Mouse (Mus musculus) intestine, embryonic 15.5 days (tissue): ENCODE measurements at regions not wholly inside any gene's neighbourhood (a gene's known extent, or its start where the extent isn't known, plus 50 kb on each side); places are given as distances from the start of the nearest gene placed in this dataset.

Experiments used
- ATAC-seq: fragments of 200-750 bp; cut with Nextera tagmentation; 2 replicates; pipeline ENCODE4 v1.8.0; 2017; ENCODE audit warnings: moderate TSS enrichment, moderate library complexity
- H3K27ac ChIP-seq: fragments of 300-500 bp; sonication (generic); 2 replicates; pipeline ENCODE4 v1.5.1; 2015; ENCODE audit warnings: mild to moderate bottlenecking, inconsistent platforms
- H3K27me3 ChIP-seq: fragments of 300-500 bp; sonication (generic); replicated peaks from 2 replicates; pipeline ENCODE4 v1.6.1; 2015; ENCODE audit warnings: inconsistent platforms
- H3K36me3 ChIP-seq: fragments of 300-500 bp; sonication (generic); 2 replicates; pipeline ENCODE4 v1.6.1; 2015; ENCODE audit warnings: inconsistent platforms
- H3K4me1 ChIP-seq: fragments of 300-500 bp; sonication (generic); replicated peaks from 2 replicates; pipeline ENCODE4 v1.6.1; 2015; ENCODE audit warnings: inconsistent platforms
- H3K4me2 ChIP-seq: fragments of 300-500 bp; sonication (generic); replicated peaks from 2 replicates; pipeline ENCODE4 v1.6.1; 2015; ENCODE audit warnings: mild to moderate bottlenecking, inconsistent platforms
- H3K4me3 ChIP-seq: fragments of 300-500 bp; sonication (generic); replicated peaks from 2 replicates; pipeline ENCODE4 v1.5.1; 2015; ENCODE audit warnings: inconsistent platforms
- H3K9ac ChIP-seq: fragments of 300-500 bp; sonication (generic); 2 replicates; pipeline ENCODE4 v1.6.1; 2015; ENCODE audit warnings: inconsistent platforms
- H3K9me3 ChIP-seq: fragments of 300-500 bp; sonication (generic); 2 replicates; pipeline ENCODE4 v1.6.1; 2016; ENCODE audit warnings: inconsistent platforms
- WGBS: fragments of 180-500 bp; shearing (Covaris S2); methylation state at CpG from one replicate; pipeline ENCODE4 v1.1.7; 2015; 5-methylcytosine and 5-hydroxymethylcytosine counted together

DNA sequence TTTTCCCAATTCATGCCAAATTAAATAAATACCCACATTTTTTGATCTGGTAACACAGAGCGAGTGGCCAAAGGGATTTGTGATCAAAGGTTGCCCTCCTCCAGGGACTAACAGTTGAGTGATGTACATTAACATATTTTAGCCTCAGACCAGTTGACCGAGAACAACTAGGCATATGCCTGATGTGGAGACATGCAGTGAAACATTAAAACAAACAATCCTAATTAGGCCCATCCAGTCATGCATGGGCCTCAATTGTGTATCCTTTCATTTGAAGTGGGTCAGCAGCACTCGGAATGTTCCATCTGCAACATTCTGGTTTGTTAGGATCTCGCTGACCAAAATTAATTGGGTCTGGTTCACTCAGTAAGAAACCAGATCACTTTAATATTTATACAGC, 199.4 kb upstream of the Pik3r1 start:
- Histone ChIP-seq H3K4me3 (no peak overlapping the region), H3K9ac (no peak overlapping the region), H3K36me3 (no peaks in the 10 kb centered on the region), H3K4me1 (no peaks in the 10 kb centered on the region), H3K27ac (no peak overlapping the region), H3K9me3 (no peaks in the 10 kb centered on the region), H3K4me2 (no peak overlapping the region), H3K27me3 (no peaks in the 10 kb centered on the region)
- ATAC-seq, result no peak
- 65% methylated on average over 4 of the region's 4 CpGs for WGBS

DNA sequence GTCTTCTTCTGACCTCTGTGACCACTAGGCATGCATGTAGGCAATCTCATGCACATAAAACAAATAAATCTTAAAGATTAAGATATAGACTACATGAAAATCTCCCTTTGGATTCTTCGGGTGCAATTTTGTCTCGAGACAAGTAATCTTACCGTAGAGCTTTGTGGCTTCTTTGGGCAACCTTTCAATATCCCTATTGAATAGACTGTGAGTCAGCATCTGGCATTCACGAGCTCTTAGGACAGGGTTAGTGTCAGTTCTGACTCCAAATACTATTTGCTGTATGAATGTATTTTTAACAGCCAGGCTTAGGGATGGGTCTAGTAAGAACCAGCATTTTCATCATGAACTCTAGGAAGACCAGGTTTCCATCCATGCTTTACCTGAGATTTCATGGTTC, 208.7 kb upstream of the Pik3r1 start:
- Histone ChIP-seq H3K9ac (no peak overlapping the region), H3K4me1 (no peaks in the 10 kb centered on the region), H3K4me2 (no peak overlapping the region), H3K27me3 (no peaks in the 10 kb centered on the region), H3K9me3 (no peaks in the 10 kb centered on the region), H3K36me3 (no peaks in the 10 kb centered on the region), H3K27ac (no peak overlapping the region), H3K4me3 (no peak overlapping the region)
- ATAC-seq, result no peak
- WGBS, result 91% methylated on average over 4 of the region's 4 CpGs

GRCm38 (mm10) chr13:101980171-101980835, 212.3 kb upstream of the Pik3r1 start:
- Histone ChIP-seq H3K4me2 (no peak overlapping the region), H3K36me3 (no peaks in the 10 kb centered on the region), H3K4me3 (no peak overlapping the region), H3K4me1 (no peaks in the 10 kb centered on the region), H3K9ac (no peak overlapping the region), H3K27me3 (no peaks in the 10 kb centered on the region), H3K27ac (no peak overlapping the region), H3K9me3 (no peaks in the 10 kb centered on the region)
- ATAC-seq, result no peak
- 71% methylated on average over 4 of the region's 4 CpGs for WGBS

DNA sequence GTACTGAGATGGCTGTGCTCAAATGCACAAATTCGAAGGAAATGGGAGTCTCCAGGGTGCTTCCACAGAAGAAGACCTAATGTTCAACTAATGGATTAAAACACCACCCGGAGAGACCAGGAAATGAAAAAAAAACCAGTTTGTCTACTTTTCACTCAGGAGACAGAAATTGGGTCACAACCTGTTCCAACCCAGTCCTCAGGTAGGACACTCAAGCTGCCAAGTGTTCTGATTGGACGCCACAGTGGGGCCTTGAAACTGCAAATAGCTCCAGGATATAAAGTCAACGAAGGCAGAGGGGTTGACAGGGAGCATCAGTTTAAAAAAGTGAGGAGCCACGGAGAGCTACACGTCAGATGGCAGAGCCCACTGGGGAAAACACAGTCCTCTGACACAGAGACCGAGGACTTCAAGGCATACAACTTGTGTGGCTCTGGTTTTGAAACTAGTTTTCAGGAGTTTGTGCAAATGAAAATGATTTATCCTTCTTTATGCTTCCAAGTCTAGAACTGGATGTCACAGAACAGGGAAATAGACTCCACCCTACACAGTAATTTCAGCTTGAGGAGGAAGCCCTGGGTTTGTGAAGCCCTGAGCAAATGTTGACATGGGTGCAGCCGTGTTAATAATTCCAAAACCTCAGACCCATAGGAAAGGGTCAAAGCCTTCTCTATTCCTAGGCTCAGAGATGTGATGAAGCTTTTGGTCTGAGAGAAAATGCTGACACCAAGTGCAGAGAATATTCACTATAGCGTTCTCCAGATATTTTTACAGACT, 220.8 kb upstream of the Pik3r1 start:
- Histone ChIP-seq H3K4me2 (no peak overlapping the region), H3K27ac (no peak overlapping the region), H3K27me3 (no peaks in the 10 kb centered on the region), H3K36me3 (no peaks in the 10 kb centered on the region), H3K4me1 (peaks cover 6% of the 10 kb centered on the region; the same call in 1 of the 2 replicates), H3K9me3 (no peaks in the 10 kb centered on the region), H3K4me3 (no peak overlapping the region), H3K9ac (no peak overlapping the region)
- 65% methylated on average over 9 of the region's 9 CpGs for WGBS
- ATAC-seq, result peak; percentile 68

DNA sequence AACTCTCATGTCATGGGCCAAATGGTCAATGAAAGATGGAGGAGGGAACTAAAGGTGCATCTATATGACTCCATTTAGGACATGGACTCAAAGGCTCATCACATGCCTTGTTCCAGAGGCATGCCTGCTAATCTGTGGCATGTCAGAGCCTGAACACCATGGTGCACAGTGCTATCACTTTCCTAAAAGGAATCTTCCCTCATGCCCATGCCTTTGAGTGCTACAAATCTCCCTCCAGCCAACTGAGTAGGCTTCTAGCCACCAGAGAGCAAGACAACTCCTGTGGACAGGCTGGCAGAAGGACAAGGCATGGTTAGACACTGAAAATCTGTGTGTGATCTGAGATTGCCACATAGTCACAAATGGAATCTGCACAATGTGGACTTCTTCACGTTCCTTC, 223.7 kb upstream of the Pik3r1 start:
- Histone ChIP-seq H3K27me3 (no peaks in the 10 kb centered on the region), H3K27ac (no peak overlapping the region), H3K4me3 (no peak overlapping the region), H3K4me2 (no peak overlapping the region), H3K36me3 (no peaks in the 10 kb centered on the region), H3K9me3 (no peaks in the 10 kb centered on the region), H3K9ac (no peak overlapping the region), H3K4me1 (peaks cover 6% of the 10 kb centered on the region; the same call in 1 of the 2 replicates)
- 80% methylated on average over 1 of the region's 1 CpGs for WGBS
- no peak for ATAC-seq

- ATAC-seq, result no peak; the same call in 1 of the 2 replicates
- Histone ChIP-seq H3K9me3 (no peaks in the 10 kb centered on the region), H3K4me1 (no peaks in the 10 kb centered on the region), H3K4me2 (no peak overlapping the region), H3K27me3 (no peaks in the 10 kb centered on the region), H3K9ac (no peak overlapping the region), H3K36me3 (no peaks in the 10 kb centered on the region), H3K4me3 (no peak overlapping the region), H3K27ac (no peak overlapping the region)
- 47% methylated on average over 3 of the region's 3 CpGs for WGBS
Measured at GRCm38 (mm10) chr13:101994779-101995178, 226.8 kb upstream of the Pik3r1 start.

DNA sequence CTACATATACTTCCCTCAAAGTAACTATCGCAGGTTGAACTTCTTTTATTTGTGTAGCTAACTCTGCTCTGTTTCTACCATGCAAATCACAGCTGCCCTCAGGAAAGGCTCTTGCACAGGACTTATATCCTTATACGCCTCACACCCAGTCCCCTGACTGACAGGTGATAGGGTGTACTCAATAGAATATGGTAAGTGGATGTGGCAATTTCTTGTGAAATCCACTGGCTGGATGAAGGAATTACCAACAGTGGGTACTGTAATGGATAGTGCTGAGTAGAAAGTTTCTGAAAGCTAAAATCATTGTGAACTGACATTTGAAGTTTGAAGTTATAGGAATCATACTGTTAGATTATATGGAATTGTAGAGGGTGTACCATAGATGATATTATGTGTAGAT, 227.5 kb upstream of the Pik3r1 start:
- Histone ChIP-seq H3K9me3 (no peaks in the 10 kb centered on the region), H3K4me2 (no peak overlapping the region), H3K4me3 (no peak overlapping the region), H3K27ac (no peak overlapping the region), H3K4me1 (no peaks in the 10 kb centered on the region), H3K36me3 (no peaks in the 10 kb centered on the region), H3K27me3 (no peaks in the 10 kb centered on the region), H3K9ac (no peak overlapping the region)
- ATAC-seq, result no peak
- 91% methylated on average over 2 of the region's 2 CpGs for WGBS

- Histone ChIP-seq H3K9ac (no peak overlapping the region), H3K4me1 (no peaks in the 10 kb centered on the region), H3K36me3 (no peaks in the 10 kb centered on the region), H3K9me3 (no peaks in the 10 kb centered on the region), H3K27me3 (no peaks in the 10 kb centered on the region), H3K4me3 (no peak overlapping the region), H3K27ac (no peak overlapping the region), H3K4me2 (no peak overlapping the region)
- ATAC-seq, result no peak
- WGBS, result 71% methylated on average over 5 of the region's 5 CpGs
Measured at GRCm38 (mm10) chr13:101996144-101996543, 228.1 kb upstream of the Pik3r1 start.

GRCm38 (mm10) chr13:101997415-101997814, 229.4 kb upstream of the Pik3r1 start:
- Histone ChIP-seq H3K36me3 (no peaks in the 10 kb centered on the region), H3K9ac (no peak overlapping the region), H3K4me1 (no peaks in the 10 kb centered on the region), H3K9me3 (no peaks in the 10 kb centered on the region), H3K4me2 (no peak overlapping the region), H3K27ac (no peak overlapping the region), H3K4me3 (no peak overlapping the region), H3K27me3 (no peaks in the 10 kb centered on the region)
- ATAC-seq, result no peak
- 90% methylated on average over 2 of the region's 2 CpGs for WGBS

DNA sequence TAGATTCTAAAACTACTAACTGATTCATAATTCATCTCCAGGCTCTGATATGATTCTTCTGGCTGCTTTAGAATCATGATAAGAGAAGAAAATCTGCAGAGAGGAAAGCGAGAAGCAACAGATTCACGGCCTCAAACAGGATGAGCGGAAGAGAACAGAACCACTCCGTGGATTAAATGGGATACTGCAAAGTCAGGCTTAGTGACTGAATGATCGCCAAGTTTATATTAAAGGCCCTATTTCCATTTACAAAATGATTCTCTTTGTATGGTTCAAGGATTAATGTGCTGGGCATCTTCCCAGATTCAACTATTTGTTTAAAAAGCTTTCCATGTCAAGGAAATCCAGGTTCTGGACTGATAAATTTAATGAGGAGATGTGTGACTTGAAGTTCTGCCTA, 238.5 kb upstream of the Pik3r1 start:
- Histone ChIP-seq H3K4me3 (no peak overlapping the region), H3K9me3 (no peaks in the 10 kb centered on the region), H3K4me2 (no peak overlapping the region), H3K36me3 (no peaks in the 10 kb centered on the region), H3K4me1 (no peaks in the 10 kb centered on the region), H3K9ac (no peak overlapping the region), H3K27me3 (no peaks in the 10 kb centered on the region), H3K27ac (no peak overlapping the region)
- no peak for ATAC-seq
- WGBS, result 61% methylated on average over 5 of the region's 5 CpGs

GRCm38 (mm10) chr13:102011965-102012364, 243.9 kb upstream of the Pik3r1 start:
- no peaks in the 10 kb centered on the region for H3K9me3 ChIP-seq
- WGBS, result 72% methylated on average over 2 of the region's 2 CpGs

GRCm38 (mm10) chr13:102014514-102014913, 246.5 kb upstream of the Pik3r1 start:
- Histone ChIP-seq H3K4me3 (no peak overlapping the region), H3K27me3 (no peaks in the 10 kb centered on the region), H3K9ac (no peak overlapping the region), H3K4me1 (no peaks in the 10 kb centered on the region), H3K36me3 (no peaks in the 10 kb centered on the region), H3K9me3 (no peaks in the 10 kb centered on the region), H3K27ac (no peak overlapping the region), H3K4me2 (no peak overlapping the region)
- 90% methylated on average over 2 of the region's 2 CpGs for WGBS
- no peak for ATAC-seq

More at GRCm38 (mm10) chr13:102011965-102012364, 243.9 kb upstream of the Pik3r1 start:
- Histone ChIP-seq H3K4me1 (no peaks in the 10 kb centered on the region), H3K27ac (no peak overlapping the region), H3K36me3 (no peaks in the 10 kb centered on the region), H3K27me3 (no peaks in the 10 kb centered on the region), H3K4me3 (no peak overlapping the region), H3K4me2 (no peak overlapping the region), H3K9ac (no peak overlapping the region)
- ATAC-seq, result no peak

DNA sequence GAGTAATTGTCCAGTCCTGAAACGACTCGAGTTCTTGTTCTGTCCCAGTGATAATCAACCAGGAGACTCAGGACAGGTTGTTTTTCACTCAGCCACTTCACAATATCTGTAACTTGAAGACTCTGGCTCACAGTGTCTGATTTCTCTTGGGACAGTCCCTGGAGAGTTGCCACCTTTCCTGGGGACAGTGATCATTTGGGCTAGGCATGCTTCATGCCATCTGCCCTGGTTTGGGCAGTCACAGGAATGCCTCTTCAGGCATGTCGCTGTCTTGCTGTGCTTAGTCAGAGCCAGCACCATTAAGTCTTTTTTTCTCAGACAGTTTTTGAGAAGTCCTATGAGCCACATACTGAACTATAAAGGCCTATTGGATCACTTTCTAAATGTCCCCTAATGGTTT, 246.9 kb upstream of the Pik3r1 start:
- Histone ChIP-seq H3K4me3 (no peak overlapping the region), H3K9ac (no peak overlapping the region), H3K9me3 (no peaks in the 10 kb centered on the region), H3K36me3 (no peaks in the 10 kb centered on the region), H3K4me1 (no peaks in the 10 kb centered on the region), H3K27me3 (no peaks in the 10 kb centered on the region), H3K27ac (no peak overlapping the region), H3K4me2 (no peak overlapping the region)
- no peak for ATAC-seq
- 63% methylated on average over 3 of the region's 3 CpGs for WGBS
